28 mouse cellular contexts compared by ENCODE assay signal in the genomic region with DNA sequence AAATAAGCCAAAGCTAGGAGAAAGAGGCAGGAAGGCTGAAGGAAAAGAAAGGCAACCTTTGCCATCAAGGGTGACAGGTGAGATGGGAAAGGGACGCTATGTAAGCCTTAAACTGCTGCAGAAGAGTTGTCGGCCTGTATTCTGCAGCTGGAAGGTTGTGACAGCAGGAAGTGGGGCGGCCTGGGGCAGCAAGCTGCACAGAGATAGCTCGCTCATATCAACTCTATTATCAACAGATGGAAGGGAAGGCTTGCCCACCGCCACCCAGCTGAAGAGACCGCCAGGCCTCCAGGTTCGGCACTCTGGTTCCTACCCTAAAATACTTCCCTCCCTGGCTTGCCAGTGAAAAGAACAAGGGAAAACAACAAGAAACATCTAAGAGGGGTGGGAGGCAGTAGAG. TPM values are rescaled to one million over a fixed set of nuclear protein-coding genes. Genes with fewer than 3 reads are reported as not detected.
DNase-seq lines count a peak whose midpoint lies in the region; ATAC-seq lines count a peak whose summit lies in the region.
"Had no signal": no experiment of that assay in that cellular context is flagged by ENCODE, and none has a peak within 500 bp of the region (broad histone marks: within the 10 kb centered on the region; RNA-seq: fewer than 3 reads in every experiment).

No protein-coding gene starts in this region.

- DNase-seq in heart, postnatal 10 days: no peak
- peak; percentile 36 for DNase-seq in retina, embryonic 14.5 days (ENCODE audit: low spot score)
- no peak for DNase-seq in retina, postnatal 1 day
- peak; percentile 26 for DNase-seq in thymus, postnatal 14 days
- no peak for DNase-seq in kidney, postnatal 36 days
- DNase-seq: adrenal gland, postnatal 25 days; cerebellum, adult 18-20 months; cerebellum, postnatal 10 days; gastrocnemius, postnatal 10 days; heart, postnatal 14 days; kidney, adult 8-10 months; kidney, postnatal 10 days; liver, postnatal 0 days had no signal

- peaks cover 34% of the 10 kb centered on the region for H3K4me1 ChIP-seq in heart, embryonic 11.5 days (ENCODE audit: control insufficient read depth, insufficient read depth, low read length)
- H3K4me1 ChIP-seq in kidney, embryonic 16.5 days (ENCODE audit: insufficient read depth, low read length): peaks cover 23% of the 10 kb centered on the region

- no peaks in the 10 kb centered on the region for H3K9me3 ChIP-seq in heart, embryonic 11.5 days (replicated peaks; ENCODE audit: control insufficient read depth, low read length)
- no peaks in the 10 kb centered on the region for H3K9me3 ChIP-seq in kidney, embryonic 16.5 days (ENCODE audit: low read length)
- H3K9me3 ChIP-seq: embryonic facial prominence, embryonic 15.5 days; forebrain, embryonic 13.5 days; heart, embryonic 13.5 days; hindbrain, embryonic 12.5 days; limb, embryonic 12.5 days; liver, embryonic 12.5 days; neural tube, embryonic 12.5 days had no signal

- ATAC-seq in heart, embryonic 11.5 days (replicated peaks; ENCODE audit: insufficient number of reproducible peaks, low FRiP score, low TSS enrichment): no peak
- ATAC-seq in common myeloid progenitor, adult 5-6 weeks (replicated peaks; ENCODE audit: low read depth, poor library complexity, severe bottlenecking): peak; percentile 82
- no peak for ATAC-seq in kidney, embryonic 16.5 days (ENCODE audit: low FRiP score, low TSS enrichment)
- ATAC-seq: forebrain, embryonic 13.5 days; intestine, embryonic 16.5 days; liver, embryonic 12.5 days; liver, postnatal 0 days had no signal

- 0 out of 2 replicates have a peak overlapping the region, but pooled peaks have one; percentile 18 for H3K27ac ChIP-seq in heart, embryonic 11.5 days (ENCODE audit: low read depth, low read length)
- H3K27ac ChIP-seq in kidney, embryonic 16.5 days (ENCODE audit: low read length): no peak overlapping the region
- H3K27ac ChIP-seq: embryonic facial prominence, embryonic 15.5 days; forebrain, embryonic 13.5 days; hindbrain, embryonic 12.5 days; left cerebral cortex, adult 2 months; limb, embryonic 12.5 days; liver, embryonic 12.5 days; macrophage; neural tube, embryonic 12.5 days had no signal

- H3K4me3 ChIP-seq in heart, embryonic 11.5 days (ENCODE audit: low read depth, low read length): no peak overlapping the region
- no peak overlapping the region for H3K4me3 ChIP-seq in kidney, embryonic 16.5 days (ENCODE audit: low read length)
- H3K4me3 ChIP-seq: embryonic facial prominence, embryonic 15.5 days; forebrain, embryonic 13.5 days; heart, embryonic 13.5 days; hindbrain, embryonic 12.5 days; left cerebral cortex, adult 2 months; limb, embryonic 12.5 days; liver, embryonic 12.5 days; myocyte; neural tube, embryonic 12.5 days had no signal

- no peaks in the 10 kb centered on the region for H3K27me3 ChIP-seq in heart, embryonic 11.5 days (ENCODE audit: control insufficient read depth, insufficient read depth, low read length)
- H3K27me3 ChIP-seq in kidney, embryonic 16.5 days (ENCODE audit: insufficient read depth, low read length): no peaks in the 10 kb centered on the region
- H3K27me3 ChIP-seq: embryonic facial prominence, embryonic 15.5 days; forebrain, embryonic 13.5 days; heart, embryonic 13.5 days; hindbrain, embryonic 12.5 days; limb, embryonic 12.5 days; liver, embryonic 12.5 days; neural tube, embryonic 12.5 days had no signal

- intact Hi-C loops in heart, postnatal 10 days (cut with DNase I): no loop called here

- 18% methylated on average over 7 of the region's 7 CpGs for WGBS in heart, embryonic 11.5 days (ENCODE audit: insufficient replicate concordance)
- 86% methylated on average over 7 of the region's 7 CpGs for WGBS in kidney, embryonic 16.5 days

- no peaks in the 10 kb centered on the region; the same call in 1 of the 2 replicates for H3K36me3 ChIP-seq in heart, embryonic 11.5 days (ENCODE audit: control insufficient read depth, insufficient read depth, low read length)
- no peaks in the 10 kb centered on the region for H3K36me3 ChIP-seq in kidney, embryonic 16.5 days (ENCODE audit: insufficient read depth, low read length)
- H3K36me3 ChIP-seq: embryonic facial prominence, embryonic 15.5 days; heart, embryonic 13.5 days; hindbrain, embryonic 12.5 days; limb, embryonic 12.5 days; liver, embryonic 12.5 days; neural tube, embryonic 12.5 days had no signal

- no peak overlapping the region for H3K9ac ChIP-seq in heart, embryonic 11.5 days (ENCODE audit: low read depth, low read length)
- H3K9ac ChIP-seq in kidney, embryonic 16.5 days (replicated peaks; ENCODE audit: low read length): no peak overlapping the region
- H3K9ac ChIP-seq: embryonic facial prominence, embryonic 15.5 days; forebrain, embryonic 13.5 days; heart, embryonic 13.5 days; hindbrain, embryonic 12.5 days; limb, embryonic 12.5 days; liver, embryonic 12.5 days; liver, postnatal 0 days; neural tube, embryonic 12.5 days had no signal

- H3K4me2 ChIP-seq in heart, embryonic 11.5 days: peak overlapping the region; percentile 31
- no peak overlapping the region for H3K4me2 ChIP-seq in kidney, embryonic 16.5 days (replicated peaks; ENCODE audit: low read depth, low read length)
- H3K4me2 ChIP-seq: embryonic facial prominence, embryonic 15.5 days; forebrain, embryonic 13.5 days; heart, embryonic 13.5 days; hindbrain, embryonic 12.5 days; limb, embryonic 12.5 days; liver, embryonic 12.5 days; midbrain, embryonic 11.5 days; neural tube, embryonic 12.5 days had no signal

RNA-seq across cellular contexts. Expression of a gene that starts 39.9 kb away (rescaled TPM):
- 23.3 and 25.0 TPM in 2 replicates for polyA plus RNA-seq in heart, embryonic 11.5 days (2014; fragmentation: Nextera tagmentation; extraction: Ambion mirVana)
- 10 to 100 TPM; 56.4 to 60.5 TPM for total RNA-seq in heart, postnatal 10 days (2021)
- 18.9 and 21.8 TPM in 2 replicates for total RNA-seq in common myeloid progenitor, adult 5-6 weeks (2017)
- 13.7 and 15.4 TPM in 2 replicates for polyA plus RNA-seq in kidney, embryonic 16.5 days (2015; fragmentation: Nextera tagmentation; extraction: Ambion mirVana)

Comparison
In these comparisons a context has a peak if more than half of its experiments do, and no peak if none do; other contexts are left out.
1. DNase-seq: peak in retina, embryonic 14.5 days (single experiment) and thymus, postnatal 14 days (single experiment); none in heart, postnatal 10 days (0 of 2), retina, postnatal 1 day (single experiment) and kidney, postnatal 36 days (0 of 2).